Mouse (Mus musculus) heart, embryonic 10.5 days (tissue): Measurements from ENCODE around the gene Slc9a9. TPM values are rescaled to one million over a fixed set of nuclear protein-coding genes. Genes with fewer than 3 reads are reported as not detected.

Experiments used
- DNase-seq: peaks from one replicate; pipeline ENCODE4 v3.0.0-alpha.2; 2017; ENCODE audit warnings: low spot score
- H3K27ac ChIP-seq: fragments of 300-500 bp; sonication (generic); 2 replicates; pipeline ENCODE4 v1.5.1; 2016; ENCODE audit warnings: mild to moderate bottlenecking
- H3K27me3 ChIP-seq: fragments of 300-500 bp; sonication (generic); 2 replicates; pipeline ENCODE4 v1.6.1; 2016; ENCODE audit warnings: mild to moderate bottlenecking; ENCODE audit not compliant: poor library complexity, insufficient read depth, severe bottlenecking
- H3K36me3 ChIP-seq: fragments of 300-500 bp; sonication (generic); 2 replicates; pipeline ENCODE4 v1.6.1; 2016; ENCODE audit warnings: mild to moderate bottlenecking, moderate library complexity
- H3K4me1 ChIP-seq: fragments of 300-500 bp; sonication (generic); 2 replicates; pipeline ENCODE4 v1.6.1; 2016; ENCODE audit warnings: mild to moderate bottlenecking
- H3K4me3 ChIP-seq: fragments of 300-500 bp; sonication (generic); 2 replicates; pipeline ENCODE4 v1.5.1; 2016; ENCODE audit warnings: mild to moderate bottlenecking, moderate library complexity
- H3K9me3 ChIP-seq: fragments of 300-500 bp; sonication (generic); 2 replicates; pipeline ENCODE4 v1.6.1; 2016; ENCODE audit warnings: mild to moderate bottlenecking, moderate library complexity
- WGBS: fragments of 180-500 bp; shearing (Covaris S2); methylation state at CpG from one replicate; pipeline ENCODE4 v1.1.7; 2016; 5-methylcytosine and 5-hydroxymethylcytosine counted together
- polyA plus RNA-seq: library from polyadenylated mRNA; unstranded; fragments of >200 nt; fragmentation: Nextera tagmentation; extraction: Ambion mirVana; gene quantifications from 2 replicates; pipeline ENCODE4 v1.2.1, GENCODE M21; 2016

The Slc9a9 gene
- polyA plus RNA-seq, 1 experiment from 2014 or later, result 2.6 TPM

GRCm38 (mm10) chr9:94958382-94958781 lies 288.7 kb downstream of the Slc9a9 start:
- no peak overlapping the region for H3K4me3 ChIP-seq
- peaks cover 15% of the 10 kb centered on the region; the same call in 1 of the 2 replicates for H3K4me1 ChIP-seq
- no peaks in the 10 kb centered on the region for H3K36me3 ChIP-seq
- no peaks in the 10 kb centered on the region for H3K27me3 ChIP-seq
- H3K27ac ChIP-seq, result no peak overlapping the region
- no peaks in the 10 kb centered on the region for H3K9me3 ChIP-seq
- no peak for DNase-seq
- 68% methylated on average over 2 of the region's 2 CpGs for WGBS

- no peaks in the 10 kb centered on the region for H3K9me3 ChIP-seq
- H3K36me3 ChIP-seq, result no peaks in the 10 kb centered on the region
- no peaks in the 10 kb centered on the region for H3K4me1 ChIP-seq
- no peak overlapping the region for H3K4me3 ChIP-seq
- no peak for DNase-seq
- H3K27me3 ChIP-seq, result no peaks in the 10 kb centered on the region
- 85% methylated on average over 5 of the region's 5 CpGs for WGBS
- no peak overlapping the region for H3K27ac ChIP-seq
Measured at GRCm38 (mm10) chr9:94968596-94969120, 298.9 kb downstream of the Slc9a9 start.

- Histone ChIP-seq H3K9me3 (no peaks in the 10 kb centered on the region), H3K36me3 (no peaks in the 10 kb centered on the region), H3K4me3 (no peak overlapping the region), H3K27me3 (no peaks in the 10 kb centered on the region), H3K27ac (no peak overlapping the region), H3K4me1 (no peaks in the 10 kb centered on the region)
- DNase-seq, result no peak
- WGBS, result 52% methylated on average over 1 of the region's 1 CpGs
Measured at GRCm38 (mm10) chr9:94969131-94969530, 299.4 kb downstream of the Slc9a9 start.

GRCm38 (mm10) chr9:94972021-94972420 lies 302.3 kb downstream of the Slc9a9 start:
- no peak for DNase-seq
- Histone ChIP-seq H3K27me3 (no peaks in the 10 kb centered on the region), H3K36me3 (no peaks in the 10 kb centered on the region), H3K27ac (no peak overlapping the region), H3K9me3 (no peaks in the 10 kb centered on the region), H3K4me3 (no peak overlapping the region), H3K4me1 (no peaks in the 10 kb centered on the region)
- WGBS, result 53% methylated on average over 2 of the region's 2 CpGs

GRCm38 (mm10) chr9:94972693-94973092 lies 303.0 kb downstream of the Slc9a9 start:
- no peaks in the 10 kb centered on the region for H3K36me3 ChIP-seq
- WGBS, result 88% methylated on average over 2 of the region's 2 CpGs
- no peaks in the 10 kb centered on the region for H3K4me1 ChIP-seq
- H3K27me3 ChIP-seq, result no peaks in the 10 kb centered on the region
- DNase-seq, result no peak
- no peak overlapping the region for H3K27ac ChIP-seq
- H3K9me3 ChIP-seq, result no peaks in the 10 kb centered on the region
- no peak overlapping the region for H3K4me3 ChIP-seq

- Histone ChIP-seq H3K27me3 (no peaks in the 10 kb centered on the region), H3K4me3 (no peak overlapping the region), H3K27ac (no peak overlapping the region), H3K36me3 (no peaks in the 10 kb centered on the region), H3K4me1 (no peaks in the 10 kb centered on the region), H3K9me3 (no peaks in the 10 kb centered on the region)
- WGBS, result 100% methylated on average over 1 of the region's 1 CpGs
- DNase-seq, result no peak
Measured at GRCm38 (mm10) chr9:94976191-94976590, 306.5 kb downstream of the Slc9a9 start.

- Histone ChIP-seq H3K36me3 (no peaks in the 10 kb centered on the region), H3K9me3 (no peaks in the 10 kb centered on the region), H3K4me1 (no peaks in the 10 kb centered on the region), H3K27ac (no peak overlapping the region), H3K27me3 (no peaks in the 10 kb centered on the region), H3K4me3 (no peak overlapping the region)
- WGBS, result 78% methylated on average over 4 of the region's 4 CpGs
- no peak for DNase-seq
Measured at GRCm38 (mm10) chr9:94993575-94993974, 323.9 kb downstream of the Slc9a9 start.

- no peak for DNase-seq
- Histone ChIP-seq H3K27ac (no peak overlapping the region), H3K4me3 (no peak overlapping the region), H3K4me1 (no peaks in the 10 kb centered on the region), H3K27me3 (no peaks in the 10 kb centered on the region), H3K36me3 (no peaks in the 10 kb centered on the region), H3K9me3 (no peaks in the 10 kb centered on the region)
- 90% methylated on average over 12 of the region's 12 CpGs for WGBS
Measured at GRCm38 (mm10) chr9:95020136-95020706, 350.5 kb downstream of the Slc9a9 start.

GRCm38 (mm10) chr9:95034140-95034970 lies 364.6 kb downstream of the Slc9a9 start:
- H3K36me3 ChIP-seq, result no peaks in the 10 kb centered on the region
- no peak for DNase-seq
- no peak overlapping the region for H3K27ac ChIP-seq
- H3K9me3 ChIP-seq, result no peaks in the 10 kb centered on the region
- no peaks in the 10 kb centered on the region for H3K27me3 ChIP-seq
- WGBS, result 83% methylated on average over 3 of the region's 3 CpGs
- H3K4me1 ChIP-seq, result no peaks in the 10 kb centered on the region
- no peak overlapping the region for H3K4me3 ChIP-seq

GRCm38 (mm10) chr9:95036209-95036608 lies 366.5 kb downstream of the Slc9a9 start:
- Histone ChIP-seq H3K27me3 (no peaks in the 10 kb centered on the region), H3K4me1 (no peaks in the 10 kb centered on the region), H3K9me3 (no peaks in the 10 kb centered on the region), H3K4me3 (no peak overlapping the region), H3K36me3 (no peaks in the 10 kb centered on the region), H3K27ac (no peak overlapping the region)
- DNase-seq, result no peak

- DNase-seq, result no peak
- 45% methylated on average over 1 of the region's 1 CpGs for WGBS
Measured at GRCm38 (mm10) chr9:95042420-95042819, 372.7 kb downstream of the Slc9a9 start.

GRCm38 (mm10) chr9:95052160-95052559 lies 382.5 kb downstream of the Slc9a9 start:
- H3K36me3 ChIP-seq, result no peaks in the 10 kb centered on the region
- 82% methylated on average over 9 of the region's 9 CpGs for WGBS
- no peaks in the 10 kb centered on the region for H3K9me3 ChIP-seq
- no peak overlapping the region for H3K4me3 ChIP-seq
- H3K4me1 ChIP-seq, result no peaks in the 10 kb centered on the region
- no peak for DNase-seq
- no peaks in the 10 kb centered on the region for H3K27me3 ChIP-seq
- no peak overlapping the region for H3K27ac ChIP-seq

More at GRCm38 (mm10) chr9:95042420-95042819, 372.7 kb downstream of the Slc9a9 start:
- Histone ChIP-seq H3K4me3 (no peak overlapping the region), H3K27me3 (no peaks in the 10 kb centered on the region), H3K27ac (no peak overlapping the region), H3K4me1 (no peaks in the 10 kb centered on the region), H3K9me3 (no peaks in the 10 kb centered on the region), H3K36me3 (no peaks in the 10 kb centered on the region)

- WGBS, result 65% methylated on average over 5 of the region's 5 CpGs
- Histone ChIP-seq H3K27ac (no peak overlapping the region), H3K9me3 (no peaks in the 10 kb centered on the region), H3K4me3 (no peak overlapping the region), H3K27me3 (no peaks in the 10 kb centered on the region), H3K36me3 (no peaks in the 10 kb centered on the region), H3K4me1 (no peaks in the 10 kb centered on the region)
- no peak for DNase-seq
Measured at GRCm38 (mm10) chr9:95053183-95053582, 383.5 kb downstream of the Slc9a9 start.
